Mouse (Mus musculus): ENCODE measurements around the gene a. TPM values are rescaled to one million over a fixed set of nuclear protein-coding genes. Genes with fewer than 3 reads are reported as not detected.

a gene
- total RNA-seq, 4 experiments from 2014 or later = not detected

GRCm38 (mm10) chr2:155056076-155056578, 264.9 kb downstream of the a start:
- DNase-seq = no peak

DNA sequence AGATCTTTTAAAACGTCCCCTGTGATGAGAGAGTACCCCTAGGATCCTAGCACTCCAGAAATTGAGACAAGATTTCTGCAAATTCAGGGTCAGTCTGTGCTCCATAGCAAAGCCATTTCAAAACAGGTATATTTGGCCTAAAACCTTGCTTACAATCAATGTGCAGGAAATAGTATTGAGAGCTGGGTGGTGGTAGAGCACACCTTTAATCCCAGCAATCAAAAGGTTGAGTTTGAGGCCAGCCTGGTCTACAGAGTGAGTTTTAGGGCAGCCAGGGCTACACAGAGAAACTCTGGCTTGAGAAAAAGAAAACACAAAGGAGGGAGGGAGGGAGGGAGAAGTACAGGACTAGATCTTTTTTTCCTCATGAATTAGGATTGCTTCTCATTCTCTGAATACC, 266.2 kb downstream of the a start:
- no peak for DNase-seq

- no peak for DNase-seq
Measured at GRCm38 (mm10) chr2:155071027-155071426, 279.8 kb downstream of the a start.

DNA sequence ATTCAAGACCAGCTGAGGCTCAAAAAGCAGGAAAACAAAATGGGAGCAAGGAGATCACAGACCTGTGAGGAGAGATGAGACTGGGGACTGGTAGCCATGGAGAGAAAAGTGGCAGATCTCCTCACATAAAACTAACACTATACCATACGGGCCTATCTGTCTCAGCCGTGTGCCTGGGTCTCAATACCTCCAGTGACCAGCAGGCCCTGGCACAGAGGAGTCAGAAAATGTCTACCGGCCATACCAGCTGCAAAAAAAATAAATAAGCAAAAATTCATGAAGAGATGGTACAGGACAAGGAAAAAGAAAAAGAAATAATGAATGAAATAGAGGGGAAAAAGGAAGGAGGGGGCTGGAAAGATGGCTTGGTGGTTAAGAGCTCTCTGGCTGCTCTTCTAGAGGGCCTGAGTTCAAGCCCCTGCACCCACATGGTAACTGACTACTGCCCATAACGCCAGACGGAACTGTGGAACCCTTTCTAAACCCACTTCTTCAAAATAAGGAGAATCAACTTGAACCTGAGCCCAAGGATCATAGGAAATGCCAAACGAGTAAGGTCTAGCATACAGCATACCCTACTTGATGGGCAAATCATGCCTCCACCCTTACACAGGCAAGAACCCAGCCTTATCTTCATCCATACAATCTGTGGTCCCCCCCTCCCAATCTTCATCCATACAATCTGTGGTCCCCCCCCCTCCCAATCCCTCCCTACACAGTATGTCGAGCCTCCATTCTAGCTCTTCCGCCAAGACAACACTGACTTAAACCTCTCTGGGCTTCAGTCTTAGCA, 281.3 kb downstream of the a start:
- no peak for DNase-seq

DNA sequence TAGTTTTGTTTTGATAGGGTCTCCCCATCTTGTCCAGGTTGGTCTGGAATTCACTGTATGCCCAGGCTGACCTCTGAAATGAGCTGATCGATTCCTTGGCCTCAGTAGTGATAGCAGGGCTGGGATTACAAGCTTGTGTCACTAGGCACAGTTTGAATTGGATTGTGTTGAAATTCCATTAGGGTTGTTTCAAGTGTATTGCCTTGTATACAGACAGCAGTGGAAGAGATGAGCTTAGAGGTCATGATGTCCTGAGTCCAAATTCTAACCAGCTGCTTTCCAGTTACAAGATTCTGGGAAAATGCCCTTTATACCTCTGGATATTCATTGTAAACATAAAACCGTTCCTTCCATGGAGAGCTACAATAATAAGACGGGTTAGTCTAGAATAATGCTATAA, 282.1 kb downstream of the a start:
- no peak for DNase-seq

- DNase-seq = peak; percentile 89
Measured at GRCm38 (mm10) chr2:155073978-155074765, 283.0 kb downstream of the a start, which contains the start of gene Ahcy. Gene Ahcy (minus strand): TSS chr2:155074497.

GRCm38 (mm10) chr2:155074766-155075330, 283.6 kb downstream of the a start:
- DNase-seq = no peak

DNA sequence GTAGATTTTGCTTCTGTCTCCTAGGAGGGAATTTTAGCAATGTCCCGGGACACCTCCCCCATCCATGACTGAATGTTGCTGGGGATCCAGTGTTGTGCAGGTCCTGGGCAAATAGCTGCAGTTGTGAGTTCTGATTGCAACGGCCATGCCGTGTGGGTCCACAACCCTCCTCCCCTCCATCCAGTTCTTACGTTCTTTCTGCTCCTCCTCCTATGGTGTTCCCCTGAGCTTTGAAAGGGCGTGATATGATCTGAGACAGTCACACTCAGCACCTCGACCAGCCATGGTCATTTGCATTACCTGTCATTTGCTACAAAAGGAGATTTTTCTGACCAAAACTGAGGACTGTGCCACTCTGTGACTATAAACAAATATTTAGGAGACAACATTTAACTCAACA, 284.4 kb downstream of the a start:
- no peak for DNase-seq

GRCm38 (mm10) chr2:155079500-155080178, 288.4 kb downstream of the a start:
- DNase-seq = no peak

DNA sequence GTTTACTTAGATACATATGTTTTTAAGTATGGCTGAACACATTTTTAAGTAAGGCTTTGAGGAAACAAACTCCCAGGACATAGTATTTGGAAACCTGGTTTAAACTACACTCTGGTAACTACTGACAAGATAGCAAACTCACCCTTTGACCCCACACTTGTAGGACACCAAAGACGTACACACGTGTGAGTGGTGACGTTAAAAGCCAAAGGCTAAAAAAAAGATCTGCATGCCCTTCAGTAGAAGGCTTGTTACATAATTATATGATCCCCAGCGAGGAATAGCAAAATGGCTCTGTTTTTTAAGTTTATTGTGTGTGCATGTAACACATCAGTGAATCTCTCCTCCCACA, 289.0 kb downstream of the a start:
- DNase-seq = no peak

GRCm38 (mm10) chr2:155081056-155081455, 289.9 kb downstream of the a start:
- DNase-seq = no peak

DNA sequence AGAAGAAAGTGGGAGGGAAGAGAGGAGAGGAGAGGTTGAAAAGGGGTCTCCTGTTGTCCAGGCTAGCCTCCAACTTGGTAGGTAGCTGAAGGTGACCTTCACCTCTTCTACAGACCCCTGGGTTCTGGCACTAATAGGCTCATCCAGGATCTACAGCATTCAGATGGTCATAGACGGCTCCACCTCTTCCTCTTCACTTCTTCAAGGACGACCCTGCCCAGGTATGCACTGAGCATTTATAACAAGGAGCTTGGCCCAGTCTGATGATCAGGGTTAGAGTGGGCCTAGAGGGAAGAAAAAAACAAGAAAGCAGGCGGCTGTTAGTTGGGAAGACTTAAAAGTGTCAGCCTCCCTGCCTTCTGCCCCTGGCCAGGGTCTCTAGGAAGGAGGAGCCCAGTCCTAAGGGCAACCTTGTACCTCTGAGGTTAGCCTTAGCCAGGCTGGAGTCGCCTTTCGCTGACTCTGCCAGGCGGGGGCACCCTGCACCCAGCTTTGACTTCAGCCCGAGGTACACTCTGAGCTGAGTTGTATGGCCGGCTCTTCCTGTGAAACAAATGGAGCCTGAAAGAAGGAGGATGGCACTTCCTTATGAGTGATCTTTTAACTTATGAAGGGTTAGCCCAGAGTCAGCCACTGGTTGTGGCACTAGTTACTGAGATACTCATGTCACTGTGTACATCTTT, 291.1 kb downstream of the a start:
- DNase-seq = peak; percentile 45

GRCm38 (mm10) chr2:155084546-155084945, 293.3 kb downstream of the a start:
- DNase-seq = no peak

DNA sequence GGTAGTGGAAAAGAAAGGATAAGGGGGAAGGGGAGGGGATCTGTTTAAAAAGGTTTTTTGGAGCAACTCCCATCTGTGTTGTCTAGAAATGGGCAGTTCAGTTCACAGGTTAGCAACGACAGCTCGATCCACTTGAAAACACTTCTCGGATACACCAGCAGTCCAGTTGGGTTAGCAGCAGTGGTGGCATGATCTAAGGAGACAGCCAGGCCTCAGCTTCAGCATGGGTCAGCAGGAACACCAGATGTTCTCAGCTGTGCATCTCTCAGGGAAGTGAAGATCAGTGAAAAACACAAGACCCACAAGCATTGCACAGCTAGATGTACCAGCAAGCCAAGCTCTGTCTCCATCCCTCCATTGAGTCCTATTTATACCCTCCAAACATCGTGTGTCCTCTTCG, 295.1 kb downstream of the a start:
- DNase-seq = no peak

DNA sequence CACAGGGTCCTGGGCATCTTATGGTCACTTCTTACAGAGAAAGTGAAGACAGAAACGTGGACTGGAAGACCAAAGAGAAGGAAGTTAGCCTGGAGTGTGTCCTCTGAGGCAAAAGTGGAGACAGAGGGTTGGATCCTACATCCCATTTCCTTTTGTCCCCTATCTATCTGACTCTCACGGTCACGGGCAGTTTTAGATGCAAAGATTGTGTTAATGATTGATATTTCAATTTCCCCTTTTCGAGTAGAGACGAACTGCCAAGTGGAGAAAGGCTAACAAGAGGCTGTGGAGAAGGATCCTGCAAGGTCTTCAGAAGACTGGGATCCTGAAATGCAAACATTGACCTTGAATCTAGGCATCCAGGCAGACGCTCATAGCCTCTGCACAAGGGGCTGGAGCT, 297.1 kb downstream of the a start:
- DNase-seq = no peak

DNA sequence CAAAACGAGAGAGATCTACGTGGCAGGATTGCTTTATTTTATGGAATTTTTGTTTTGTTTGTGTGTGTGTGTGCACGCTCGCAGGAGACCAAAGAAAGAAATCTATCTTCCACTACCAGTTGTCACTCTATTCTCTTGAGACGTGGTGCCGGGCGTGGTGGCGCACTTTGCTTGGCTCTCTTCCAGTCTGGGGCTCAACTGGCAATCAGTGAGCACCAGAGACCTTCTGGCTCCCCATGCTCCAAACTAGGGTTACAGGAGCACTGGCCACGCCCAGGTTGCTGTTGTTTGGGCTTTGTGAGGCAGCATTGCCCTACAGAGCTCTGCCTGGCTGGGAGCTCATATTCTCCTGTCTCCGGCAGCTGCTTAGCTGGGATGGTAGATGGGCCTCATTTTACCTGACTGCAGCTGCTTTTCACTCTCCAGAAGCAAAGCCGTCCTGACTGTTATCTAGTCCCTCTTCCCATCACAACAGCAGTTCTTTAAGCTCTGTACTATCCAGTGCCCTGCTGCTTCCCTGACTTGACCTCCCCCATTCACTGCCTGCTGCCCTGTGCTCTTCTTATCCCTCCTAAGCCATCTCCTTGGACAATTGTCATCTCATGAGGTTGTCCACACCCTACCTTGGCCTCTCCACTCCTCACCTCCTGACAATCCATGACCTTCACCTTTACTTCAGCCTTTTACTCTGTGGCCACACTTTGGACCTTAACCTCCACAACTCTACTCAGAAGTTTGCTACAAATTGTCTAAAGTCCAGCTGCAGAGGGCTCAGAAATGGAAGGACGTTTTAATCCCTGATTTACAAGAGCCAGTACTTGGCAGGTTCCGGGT, 299.9 kb downstream of the a start:
- DNase-seq = no peak

GRCm38 (mm10) chr2:155091743-155092075, 300.5 kb downstream of the a start:
- no peak for DNase-seq

GRCm38 (mm10) chr2:155093418-155093817, 302.2 kb downstream of the a start:
- no peak for DNase-seq

DNA sequence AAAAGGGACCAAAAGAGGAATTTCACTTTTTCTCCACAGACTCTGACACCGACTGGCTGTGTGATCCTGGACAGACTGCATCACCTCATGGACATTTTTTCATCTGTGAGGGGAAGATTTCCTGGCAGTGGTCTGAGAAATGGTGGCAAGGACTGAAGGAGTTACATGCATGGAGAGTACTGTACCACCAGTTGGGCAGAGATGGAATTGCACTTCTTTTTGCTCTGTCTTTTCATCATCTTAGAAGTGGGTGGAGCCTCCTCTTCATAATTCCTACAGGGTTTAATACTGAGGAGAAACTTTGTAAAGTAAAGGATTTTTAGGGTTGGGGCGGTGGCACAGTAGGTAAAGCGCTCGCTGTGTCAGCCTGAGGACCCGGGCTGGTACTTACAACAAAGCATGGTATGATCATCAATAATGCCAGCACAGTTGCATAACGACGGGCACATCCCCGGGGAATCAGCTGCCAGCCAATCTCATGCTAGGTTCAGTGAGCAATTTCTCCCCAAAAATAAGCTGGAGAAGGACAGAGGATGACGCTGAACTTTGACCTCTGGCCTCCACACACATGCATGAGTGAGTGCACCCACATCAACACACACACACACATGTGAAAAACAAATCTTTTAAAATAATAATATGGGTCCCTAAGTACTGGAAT, 307.6 kb downstream of the a start:
- DNase-seq = no peak

- no peak for DNase-seq
Measured at GRCm38 (mm10) chr2:155099421-155099820, 308.2 kb downstream of the a start.

Measured in adrenal gland, adult 8-10 months (tissue).